Mouse (Mus musculus) spleen, adult 18-20 months (tissue): ENCODE measurements around the gene Ppp1cc.
"Not testable (repeated sequence)": the region's sequence is repeated elsewhere in the genome, so short reads cannot be mapped to it uniquely, and the experiment has no call there.

Experiments
- DNase-seq, 2 experiments: peaks; one replicate each; pipeline ENCODE4 v3.0.0; 2022; ENCODE audit warnings: mixed read lengths in 2 of 2

Ppp1cc gene

GRCm38 (mm10) chr5:122168344-122169069 is 10.4 kb downstream of the Ppp1cc start:
- no peak for DNase-seq

GRCm38 (mm10) chr5:122171058-122171457 is 13.0 kb downstream of the Ppp1cc start:
- DNase-seq = no peak

- no peak for DNase-seq
Measured at GRCm38 (mm10) chr5:122175402-122175801, 17.3 kb downstream of the Ppp1cc start.

- no peak for DNase-seq
Measured at GRCm38 (mm10) chr5:122175961-122176360, 17.9 kb downstream of the Ppp1cc start.

GRCm38 (mm10) chr5:122176398-122176797 is 18.3 kb downstream of the Ppp1cc start:
- peak; percentile 32 to 56 for DNase-seq

GRCm38 (mm10) chr5:122179665-122180064 is 21.6 kb downstream of the Ppp1cc start:
- no peak for DNase-seq

- no peak for DNase-seq
Measured at GRCm38 (mm10) chr5:122184283-122184806, 26.3 kb downstream of the Ppp1cc start.

GRCm38 (mm10) chr5:122184858-122185257 is 26.8 kb downstream of the Ppp1cc start:
- not testable (repeated sequence) for DNase-seq

GRCm38 (mm10) chr5:122189115-122189514 is 31.0 kb downstream of the Ppp1cc start:
- DNase-seq = no peak

GRCm38 (mm10) chr5:122190465-122190864 is 32.4 kb downstream of the Ppp1cc start:
- DNase-seq = no peak

- DNase-seq = no peak
Measured at GRCm38 (mm10) chr5:122191269-122192063, 33.4 kb downstream of the Ppp1cc start.

- DNase-seq = no peak
Measured at GRCm38 (mm10) chr5:122192347-122192746, 34.3 kb downstream of the Ppp1cc start.

GRCm38 (mm10) chr5:122200872-122201271 is 42.8 kb downstream of the Ppp1cc start:
- no peak for DNase-seq

GRCm38 (mm10) chr5:122201904-122202303 is 43.8 kb downstream of the Ppp1cc start:
- no peak for DNase-seq

GRCm38 (mm10) chr5:122204180-122204579 is 46.1 kb downstream of the Ppp1cc start:
- DNase-seq = no peak

GRCm38 (mm10) chr5:122206475-122206874 is 48.4 kb downstream of the Ppp1cc start, which contains the start of gene Hvcn1:
TSS of gene Hvcn1 (plus strand) at chr5:122206804.
- DNase-seq = no peak

GRCm38 (mm10) chr5:122208909-122209308 is 50.8 kb downstream of the Ppp1cc start:
- no peak for DNase-seq

- DNase-seq = peak; percentile 76 to 78
Measured at GRCm38 (mm10) chr5:122209591-122210368, 51.7 kb downstream of the Ppp1cc start.

- DNase-seq = no peak
Measured at GRCm38 (mm10) chr5:122210890-122211289, 52.8 kb downstream of the Ppp1cc start.

GRCm38 (mm10) chr5:122212125-122212524 is 54.0 kb downstream of the Ppp1cc start:
- DNase-seq = no peak

- not testable (repeated sequence) for DNase-seq
Measured at GRCm38 (mm10) chr5:122212820-122213219, 54.7 kb downstream of the Ppp1cc start.

GRCm38 (mm10) chr5:122213861-122214260 is 55.8 kb downstream of the Ppp1cc start:
- DNase-seq = no peak

- no peak for DNase-seq
Measured at GRCm38 (mm10) chr5:122217636-122218035, 59.6 kb downstream of the Ppp1cc start.
